Mouse (Mus musculus) olfactory bulb, adult 2 months (tissue): ENCODE data around the gene Prex1.

Source experiments
- CTCF ChIP-seq: fragments of 200-500 bp; IDR thresholded peaks from 2 replicates; pipeline ENCODE4 v1.5.1; 2012; ENCODE audit warnings: low read depth, mild to moderate bottlenecking, low read length, moderate library complexity; ENCODE audit not compliant: insufficient read depth
- POLR2A ChIP-seq: fragments of 200-500 bp; IDR thresholded peaks from 2 replicates; pipeline ENCODE4 v1.6.1; 2012; ENCODE audit warnings: mild to moderate bottlenecking, low read depth, low read length, moderate library complexity; ENCODE audit not compliant: insufficient read depth

DNA sequence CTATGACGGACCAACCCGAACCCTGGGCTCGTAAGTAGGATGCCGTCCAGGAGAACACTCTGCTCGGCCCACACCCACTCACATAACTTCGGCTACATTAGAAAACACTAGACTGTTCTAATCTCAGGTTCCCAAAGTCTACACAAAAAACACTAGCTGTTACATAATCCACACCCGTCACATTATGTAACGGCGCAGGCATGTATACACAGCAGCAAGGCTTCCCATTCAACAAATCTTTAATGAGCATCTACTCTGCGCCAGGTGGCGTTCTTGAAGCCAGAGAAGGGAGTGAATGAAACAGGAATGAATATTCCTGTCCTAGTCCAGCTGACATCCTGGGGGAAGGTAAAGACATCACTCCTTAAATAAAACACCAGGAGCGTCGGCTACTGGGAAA is 12.9 kb downstream of the Prex1 start:
- no peak for TF ChIP-seq CTCF
- no peak for TF ChIP-seq POLR2A
